Mouse (Mus musculus) forebrain, embryonic 11.5 days (tissue): ENCODE results near the gene Tmod1. TPM values are rescaled to one million over a fixed set of nuclear protein-coding genes. Genes with fewer than 3 reads are reported as not detected.

Experiments
- ATAC-seq: fragments of 200-750 bp; cut with Nextera tagmentation; replicated peaks from 2 replicates; pipeline ENCODE4 v1.8.0; 2017; ENCODE audit warnings: moderate TSS enrichment; ENCODE audit not compliant: low FRiP score
- DNase-seq: peaks from one replicate; pipeline ENCODE4 v3.0.0-alpha.2; 2017; ENCODE audit warnings: low spot score
- H3K27ac ChIP-seq: fragments of 300-500 bp; sonication (generic); 2 replicates; pipeline ENCODE4 v1.5.1; 2014; ENCODE audit warnings: low read depth, low read length
- H3K27me3 ChIP-seq: fragments of 300-500 bp; sonication (generic); 2 replicates; pipeline ENCODE4 v1.6.1; 2014; ENCODE audit warnings: mild to moderate bottlenecking, low read length, mixed read lengths; ENCODE audit not compliant: control insufficient read depth, insufficient read depth
- H3K36me3 ChIP-seq: fragments of 300-500 bp; sonication (generic); 2 replicates; pipeline ENCODE4 v1.6.1; 2014; ENCODE audit warnings: mild to moderate bottlenecking, low read length, moderate library complexity, mixed read lengths; ENCODE audit not compliant: control insufficient read depth, insufficient read depth
- H3K4me1 ChIP-seq: fragments of 300-500 bp; sonication (generic); replicated peaks from 2 replicates; pipeline ENCODE4 v1.6.1; 2014; ENCODE audit warnings: low read length, mixed read lengths; ENCODE audit not compliant: control insufficient read depth, insufficient read depth
- H3K4me2 ChIP-seq: fragments of 300-500 bp; sonication (generic); 2 replicates; pipeline ENCODE4 v1.6.1; 2014; ENCODE audit warnings: low read depth, mild to moderate bottlenecking, low read length, moderate library complexity, mixed read lengths; ENCODE audit not compliant: severe bottlenecking
- H3K4me3 ChIP-seq: fragments of 300-500 bp; sonication (generic); 2 replicates; pipeline ENCODE4 v1.5.1; 2014; ENCODE audit warnings: low read depth, low read length
- H3K9ac ChIP-seq: fragments of 300-500 bp; sonication (generic); 2 replicates; pipeline ENCODE4 v1.6.1; 2014; ENCODE audit warnings: low read length
- H3K9me3 ChIP-seq: fragments of 300-500 bp; sonication (generic); 2 replicates; pipeline ENCODE4 v1.6.1; 2016; ENCODE audit warnings: low read length, mixed read lengths; ENCODE audit not compliant: control insufficient read depth
- WGBS: fragments of 180-500 bp; shearing (Covaris S2); extraction: QIAGEN DNeasy Blood & Tissue Kit; methylation state at CpG from one replicate; pipeline ENCODE4 v1.1.7; 2014; 5-methylcytosine and 5-hydroxymethylcytosine counted together
- polyA plus RNA-seq: library from polyadenylated mRNA; unstranded; fragments of >200 nt; fragmentation: Nextera tagmentation; extraction: Ambion mirVana; gene quantifications from 2 replicates; pipeline ENCODE4 v1.2.1, GENCODE M21; 2014

Tmod1 gene
- polyA plus RNA-seq, 1 experiment from 2014 or later: 2.6 TPM

DNA sequence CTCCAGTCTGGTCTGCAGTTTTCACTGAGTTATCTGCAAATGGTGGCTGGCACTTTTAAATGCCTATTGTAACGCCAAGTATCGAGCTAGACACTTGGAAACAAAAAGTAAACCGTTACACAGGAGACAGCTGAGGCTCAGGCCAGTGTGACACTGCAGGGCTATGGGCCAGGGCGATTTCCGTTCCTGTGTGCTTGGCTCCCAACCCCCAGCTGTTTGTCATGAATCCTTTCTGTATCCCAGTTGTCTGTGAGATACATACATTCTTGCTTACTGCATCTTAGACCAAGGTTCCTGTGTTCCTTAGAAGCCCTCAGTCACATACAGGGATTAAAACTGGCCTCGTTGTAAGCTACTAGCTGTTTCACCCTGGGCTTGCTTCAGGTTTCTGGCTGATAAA, 10.5 kb upstream of the Tmod1 start:
- Histone ChIP-seq H3K4me3 (no peak overlapping the region), H3K4me1 (no peaks in the 10 kb centered on the region), H3K9me3 (no peaks in the 10 kb centered on the region), H3K27ac (no peak overlapping the region), H3K9ac (no peak overlapping the region), H3K36me3 (no peaks in the 10 kb centered on the region), H3K27me3 (no peaks in the 10 kb centered on the region), H3K4me2 (no peak overlapping the region)
- DNase-seq (no peak), ATAC-seq (no peak)
- WGBS: 72% methylated on average over 6 of the region's 6 CpGs

DNA sequence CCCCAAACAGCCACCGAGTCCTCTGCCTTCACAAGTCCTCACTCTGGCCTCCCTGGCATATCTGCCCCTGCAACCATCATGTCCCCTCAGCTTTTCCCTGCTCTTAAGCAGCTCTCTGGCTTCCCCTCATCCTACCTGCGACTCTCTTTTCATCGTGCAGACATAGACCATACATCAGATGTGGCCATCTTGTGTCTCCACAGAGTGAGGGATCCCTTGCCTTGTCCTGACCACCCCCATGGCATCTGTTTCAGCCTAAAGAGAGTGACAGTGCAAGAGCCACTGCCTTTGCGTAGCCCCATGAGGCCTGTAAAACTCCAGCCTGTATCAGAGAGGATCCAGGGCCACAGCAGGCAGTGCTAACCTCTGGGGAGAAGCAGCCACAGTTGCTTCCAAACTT, 10.0 kb upstream of the Tmod1 start:
- Histone ChIP-seq H3K9me3 (no peaks in the 10 kb centered on the region), H3K4me1 (no peaks in the 10 kb centered on the region), H3K27ac (no peak overlapping the region), H3K4me2 (no peak overlapping the region), H3K4me3 (no peak overlapping the region), H3K9ac (no peak overlapping the region), H3K36me3 (no peaks in the 10 kb centered on the region), H3K27me3 (no peaks in the 10 kb centered on the region)
- ATAC-seq (no peak), DNase-seq (no peak)
- 80% methylated on average over 4 of the region's 4 CpGs for WGBS

DNA sequence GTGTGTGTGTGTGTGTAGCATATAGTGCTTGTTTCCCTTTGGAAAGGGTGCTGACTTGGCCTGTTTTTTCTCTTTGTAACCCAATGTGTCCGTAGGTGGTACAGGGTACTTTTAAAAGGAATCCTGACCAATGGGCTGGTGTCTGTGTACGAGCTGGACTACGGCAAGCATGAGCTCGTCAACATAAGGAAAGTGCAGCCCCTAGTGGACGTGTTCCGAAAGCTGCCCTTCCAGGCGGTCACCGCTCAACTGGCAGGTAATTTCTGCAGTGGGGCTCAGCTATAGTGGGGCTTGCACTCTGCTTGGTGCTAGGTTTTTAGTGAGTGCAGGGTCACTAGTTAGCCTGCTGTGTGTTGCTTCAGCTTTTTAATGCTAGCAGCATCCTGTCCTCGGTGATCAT, 9.2 kb upstream of the Tmod1 start:
- no peaks in the 10 kb centered on the region for H3K4me1 ChIP-seq
- H3K9me3 ChIP-seq: no peaks in the 10 kb centered on the region
- no peaks in the 10 kb centered on the region for H3K27me3 ChIP-seq
- WGBS: 47% methylated on average over 9 of the region's 9 CpGs
- H3K36me3 ChIP-seq: no peaks in the 10 kb centered on the region
- H3K27ac ChIP-seq: no peak overlapping the region
- no peak overlapping the region for H3K4me2 ChIP-seq
- ATAC-seq (no peak), DNase-seq (peak; percentile 59)
- no peak overlapping the region for H3K9ac ChIP-seq
- H3K4me3 ChIP-seq: no peak overlapping the region

DNA sequence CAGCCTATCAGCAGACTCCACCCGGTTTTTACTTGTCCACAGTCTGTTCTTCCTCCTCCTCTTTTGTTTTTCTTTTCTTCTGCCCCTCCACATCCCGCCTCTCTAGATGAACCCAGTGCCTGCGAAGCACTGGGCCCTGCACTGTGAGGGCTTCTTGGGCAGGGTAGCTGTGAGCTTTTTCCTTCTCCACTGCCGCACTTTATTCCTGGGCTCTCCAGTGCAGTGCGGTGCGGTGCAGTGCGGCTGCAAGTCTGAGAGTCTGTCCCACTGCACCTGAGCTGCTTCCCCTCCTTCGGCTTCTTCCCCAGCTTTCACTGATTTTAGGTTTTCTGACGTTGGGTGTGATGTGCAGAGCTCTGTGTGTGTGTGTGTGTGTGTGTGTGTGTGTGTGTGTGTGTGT, 6.3 kb upstream of the Tmod1 start:
- H3K4me3 ChIP-seq: no peak overlapping the region
- no peaks in the 10 kb centered on the region for H3K9me3 ChIP-seq
- no peak for DNase-seq
- H3K36me3 ChIP-seq: no peaks in the 10 kb centered on the region
- H3K9ac ChIP-seq: no peak overlapping the region
- H3K27ac ChIP-seq: no peak overlapping the region
- no peak overlapping the region for H3K4me2 ChIP-seq
- ATAC-seq: no peak
- H3K27me3 ChIP-seq: peaks cover 3% of the 10 kb centered on the region
- 77% methylated on average over 9 of the region's 9 CpGs for WGBS
- no peaks in the 10 kb centered on the region for H3K4me1 ChIP-seq

DNA sequence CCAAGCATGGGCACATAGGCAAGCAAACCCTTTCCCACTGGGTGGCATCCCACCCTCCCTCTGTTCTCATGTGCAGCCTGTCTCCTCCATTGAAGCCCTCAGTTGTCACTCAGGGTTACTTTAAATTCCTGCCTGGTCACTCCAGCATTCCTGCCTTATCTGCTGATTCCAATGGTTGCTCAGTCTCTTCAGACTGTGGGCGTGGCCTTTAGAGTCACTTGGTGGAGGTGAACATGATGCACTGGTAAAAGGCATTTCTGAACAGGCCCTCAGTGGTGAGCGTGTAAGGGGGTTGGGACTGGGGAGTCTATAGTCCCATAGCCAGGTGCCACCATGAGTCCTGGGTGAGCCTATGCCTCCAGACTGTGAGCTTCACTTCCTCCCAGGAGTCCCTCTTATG, 5.5 kb upstream of the Tmod1 start:
- Histone ChIP-seq H3K9ac (no peak overlapping the region), H3K36me3 (no peaks in the 10 kb centered on the region), H3K4me3 (no peak overlapping the region), H3K27ac (no peak overlapping the region), H3K9me3 (no peaks in the 10 kb centered on the region), H3K4me1 (no peaks in the 10 kb centered on the region), H3K27me3 (peaks cover 10% of the 10 kb centered on the region), H3K4me2 (no peak overlapping the region)
- no peak for ATAC-seq
- no peak for DNase-seq
- WGBS: 84% methylated on average over 2 of the region's 2 CpGs

DNA sequence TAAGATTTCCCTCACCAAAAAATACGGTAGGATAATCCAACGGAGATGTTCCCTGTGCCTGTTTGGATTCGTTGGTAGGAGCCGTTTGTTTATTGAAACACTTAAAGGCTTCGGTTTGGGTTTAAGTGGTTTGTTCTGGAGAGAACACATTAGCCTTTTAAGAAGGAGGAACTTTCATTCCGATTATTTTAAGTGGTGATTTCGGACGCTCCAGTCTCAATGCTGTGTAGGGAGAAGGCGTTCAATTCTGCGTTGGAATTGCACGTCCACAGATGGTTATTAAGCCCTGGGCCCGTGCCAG, 194 bp upstream of the Tmod1 start:
- Histone ChIP-seq H3K9me3 (no peaks in the 10 kb centered on the region), H3K4me2 (peak overlapping the region; percentile 100), H3K9ac (peak overlapping the region; percentile 58), H3K27ac (no peak overlapping the region), H3K27me3 (peaks cover 37% of the 10 kb centered on the region), H3K4me1 (peaks cover 14% of the 10 kb centered on the region), H3K4me3 (peak overlapping the region; percentile 53), H3K36me3 (no peaks in the 10 kb centered on the region)
- DNase-seq (no peak), ATAC-seq (no peak)
- 8% methylated on average over 12 of the region's 12 CpGs for WGBS

DNA sequence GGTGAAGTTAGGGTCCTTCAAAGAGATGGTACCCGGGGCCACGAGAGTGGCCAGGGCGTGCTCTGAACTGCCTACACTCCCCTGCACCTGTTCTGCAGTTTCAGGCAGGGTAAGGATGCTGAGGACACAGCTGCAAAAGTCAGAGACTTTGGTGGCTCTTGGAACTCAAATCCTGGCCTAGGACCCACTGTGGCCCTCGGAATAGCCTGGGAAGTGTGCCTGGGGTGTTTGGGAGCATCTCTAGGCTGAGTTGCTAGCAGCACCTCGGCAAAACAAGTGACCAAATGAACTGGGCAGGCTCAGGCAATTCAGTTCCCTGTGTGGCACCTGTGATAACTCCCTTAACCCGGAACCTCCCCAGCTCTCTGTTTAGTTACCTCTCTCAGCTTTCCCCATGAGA, 1.2 kb downstream of the Tmod1 start:
- Histone ChIP-seq H3K36me3 (no peaks in the 10 kb centered on the region), H3K27ac (no peak overlapping the region), H3K9ac (no peak overlapping the region), H3K4me3 (peak overlapping the region; percentile 53), H3K9me3 (no peaks in the 10 kb centered on the region), H3K27me3 (peaks cover 37% of the 10 kb centered on the region), H3K4me2 (peak overlapping the region; percentile 100; the same call in 1 of the 2 replicates), H3K4me1 (peaks cover 14% of the 10 kb centered on the region)
- 14% methylated on average over 6 of the region's 6 CpGs for WGBS
- DNase-seq (no peak), ATAC-seq (no peak)

DNA sequence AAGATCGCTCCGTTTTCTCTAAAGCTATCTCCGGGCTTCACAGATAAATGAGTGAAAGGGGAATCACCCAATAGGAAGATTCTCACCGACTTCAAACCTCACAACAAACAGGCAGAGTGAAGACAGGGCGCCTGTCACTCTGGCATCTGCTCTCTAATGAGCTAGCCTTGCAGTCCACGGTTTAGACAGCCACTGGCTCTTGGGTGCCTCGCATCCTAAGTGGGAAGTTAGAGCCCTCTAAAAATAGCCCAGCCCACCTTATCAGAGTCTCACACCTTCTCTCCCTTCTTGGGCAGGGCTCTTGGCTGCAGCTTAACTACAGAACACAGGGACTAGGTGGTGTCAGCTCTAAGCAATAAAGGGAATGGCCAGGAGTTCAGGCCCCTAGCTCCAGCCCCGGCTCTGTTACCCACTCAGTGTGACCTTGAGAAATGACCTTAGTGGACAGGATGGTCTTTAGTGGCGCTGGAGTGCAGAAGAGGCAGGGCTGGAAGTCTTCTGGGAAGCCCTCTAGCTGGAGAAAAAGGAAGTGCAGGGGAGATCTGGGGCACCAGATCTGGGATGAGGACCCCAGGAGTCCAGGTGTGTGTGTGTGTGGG, 2.0 kb downstream of the Tmod1 start:
- no peak for ATAC-seq
- Histone ChIP-seq H3K4me1 (peaks cover 14% of the 10 kb centered on the region), H3K9me3 (no peaks in the 10 kb centered on the region), H3K27ac (no peak overlapping the region), H3K9ac (no peak overlapping the region), H3K4me2 (no peak overlapping the region), H3K4me3 (no peak overlapping the region; the same call in 1 of the 2 replicates), H3K36me3 (no peaks in the 10 kb centered on the region), H3K27me3 (peaks cover 37% of the 10 kb centered on the region)
- DNase-seq: no peak
- WGBS: 22% methylated on average over 9 of the region's 9 CpGs

DNA sequence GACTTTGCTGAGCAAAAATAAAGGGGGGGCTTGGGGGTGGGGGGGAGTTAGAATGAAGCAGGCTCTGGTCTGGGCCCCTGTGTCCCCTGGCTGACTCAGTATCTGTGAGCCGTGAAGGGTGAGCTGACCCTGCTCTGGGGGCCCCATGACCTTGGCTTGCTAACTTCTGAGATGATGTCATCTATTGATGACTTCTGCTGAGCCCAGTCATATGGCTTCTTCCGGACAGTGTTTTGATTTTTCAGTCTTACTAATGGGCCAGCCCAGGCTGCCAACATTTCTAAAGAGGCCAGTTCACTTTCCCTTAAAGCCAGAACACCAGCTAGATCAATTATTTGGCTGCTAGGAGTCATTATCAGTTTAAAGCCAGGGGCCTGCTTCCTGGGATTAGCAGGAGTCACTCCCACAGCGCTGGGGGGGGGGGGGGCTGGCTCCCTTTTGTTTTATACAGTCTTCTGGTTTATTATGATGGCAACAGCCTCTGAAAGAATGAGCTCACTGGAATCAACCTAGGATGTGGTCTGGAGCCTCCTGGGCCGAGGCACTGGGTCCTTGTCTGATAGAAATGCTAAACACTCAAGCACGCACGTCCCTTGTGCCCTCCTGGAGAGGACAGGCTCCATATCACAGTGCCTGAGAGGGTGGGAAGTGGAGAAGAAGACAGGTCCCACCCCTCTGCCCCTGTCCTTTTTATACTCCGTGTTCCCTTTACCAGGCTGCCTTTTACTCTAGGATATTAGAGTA, 3.2 kb downstream of the Tmod1 start:
- ATAC-seq: no peak
- H3K4me3 ChIP-seq: no peak overlapping the region; the same call in 1 of the 2 replicates

More for the DNA sequence above, 3.2 kb downstream of the Tmod1 start:
- Histone ChIP-seq H3K27ac (no peak overlapping the region), H3K9me3 (no peaks in the 10 kb centered on the region), H3K4me2 (0 out of 2 replicates have a peak overlapping the region, but pooled peaks have one; percentile 8), H3K27me3 (peaks cover 37% of the 10 kb centered on the region), H3K4me1 (peaks cover 14% of the 10 kb centered on the region), H3K36me3 (no peaks in the 10 kb centered on the region), H3K9ac (no peak overlapping the region)
- no peak for DNase-seq
- WGBS: 28% methylated on average over 7 of the region's 7 CpGs
